Mouse (Mus musculus) heart, adult 2 months (tissue): Measurements from ENCODE around the gene Akap2. TPM values are rescaled to one million over a fixed set of nuclear protein-coding genes. Genes with fewer than 3 reads are reported as not detected.

ENCODE experiments used
- DNase-seq, 2 experiments: peaks; one replicate each; pipeline ENCODE4 v3.0.0; 2021
- H3K27ac ChIP-seq: fragments of 200-600 bp; 2 replicates; pipeline ENCODE4 v1.8.1; 2022
- H3K27me3 ChIP-seq: fragments of 200-500 bp; 2 replicates; pipeline ENCODE4 v1.6.1; 2012; ENCODE audit warnings: mild to moderate bottlenecking, low read length, inconsistent platforms, mixed read lengths; ENCODE audit not compliant: control insufficient read depth, insufficient read depth
- H3K36me3 ChIP-seq: fragments of 200-500 bp; 2 replicates; pipeline ENCODE4 v1.6.1; 2012; ENCODE audit warnings: low read length, inconsistent platforms; ENCODE audit not compliant: control insufficient read depth, insufficient read depth
- H3K4me1 ChIP-seq: fragments of 200-500 bp; 2 replicates; pipeline ENCODE4 v1.6.1; 2011; ENCODE audit warnings: low read length; ENCODE audit not compliant: control insufficient read depth, insufficient read depth
- H3K4me3 ChIP-seq: fragments of 200-600 bp; 2 replicates; pipeline ENCODE4 v1.8.1; 2022
- H3K79me2 ChIP-seq: fragments of 200-500 bp; replicated peaks from 2 replicates; pipeline ENCODE4 v1.6.1; 2012; ENCODE audit warnings: mild to moderate bottlenecking, inconsistent platforms, low read length, moderate library complexity, mixed read lengths; ENCODE audit not compliant: control insufficient read depth, insufficient read depth
- H3K9ac ChIP-seq: fragments of 200-500 bp; 2 replicates; pipeline ENCODE4 v1.6.1; 2012; ENCODE audit warnings: low read depth, mild to moderate bottlenecking, control low read depth, inconsistent platforms, low read length, mixed read lengths
- CTCF ChIP-seq: fragments of 200-600 bp; IDR thresholded peaks from 2 replicates; pipeline ENCODE4 v1.8.1; 2022; ENCODE audit warnings: antibody characterized with exemption, mild to moderate bottlenecking, moderate library complexity
- EP300 ChIP-seq: fragments of 200-500 bp; IDR thresholded peaks from 2 replicates; pipeline ENCODE4 v1.6.1; 2011; ENCODE audit warnings: low read depth, low read length, control low read depth; ENCODE audit not compliant: insufficient read depth
- POLR2A ChIP-seq: fragments of 200-500 bp; IDR thresholded peaks from 2 replicates; pipeline ENCODE4 v1.6.1; 2011; ENCODE audit warnings: mild to moderate bottlenecking, low read depth, low read length, control low read depth; ENCODE audit not compliant: insufficient read depth
- WGBS: fragments of 180-500 bp; shearing (Covaris S2); methylation state at CpG from one replicate; pipeline ENCODE4 v1.1.7; 2018; 5-methylcytosine and 5-hydroxymethylcytosine counted together
- intact Hi-C: fragments of 180-260 bp; cut with DNase I; formaldehyde crosslinking; loops from one replicate; pipeline ENCODE4 v1.15.1; 2025
- long read RNA-seq: library from polyadenylated mRNA; stranded (forward); transcript quantifications from one replicate; pipeline ENCODE4 v2.0.0, GENCODE M21; 2021
- polyA plus RNA-seq: library from polyadenylated mRNA; depleted of rRNA; stranded (reverse); fragments of >200 nt; gene quantifications from 2 replicates; pipeline ENCODE4 v1.2.3, GENCODE M21; 2012; rRNA removed
- total RNA-seq, 2 experiments: library from RNA; stranded (reverse); gene quantifications; 2 replicates each; pipeline ENCODE4 v1.2.3; 2021

The Akap2 gene
- total RNA-seq = 100 to 1,000 TPM in 1 of 2 experiments, 10 to 100 TPM in 1; 86.4 to 106 TPM
- polyA plus RNA-seq = 72.4 and 95.9 TPM in 2 replicates
- long read RNA-seq, full-length matches to known transcripts = 3 of 26 reads
- long read RNA-seq, partial matches to known transcripts = 0 of 26 reads
- long read RNA-seq, other reads (novel, unspliced or antisense) = 23 of 26 reads

DNA sequence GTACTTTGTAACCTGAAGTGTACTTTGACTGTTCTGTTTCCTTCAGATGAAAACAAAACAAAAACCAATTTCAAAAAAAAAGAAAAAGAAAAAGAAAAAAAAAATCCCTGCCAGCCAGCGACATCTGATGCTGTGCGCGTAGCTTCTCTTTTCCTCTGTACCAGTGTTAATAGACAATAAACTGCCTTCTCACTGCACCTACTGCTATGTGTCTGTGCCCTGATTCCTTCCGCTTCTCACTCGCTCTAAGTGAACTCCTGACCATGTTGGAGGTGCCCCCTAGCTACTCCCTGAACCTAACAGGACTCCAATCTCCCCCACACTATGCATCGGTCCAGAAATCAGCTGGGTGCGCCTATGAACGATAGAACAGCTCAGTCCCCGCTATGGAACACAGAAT, at the start of gene Akap2:
Gene Akap2 (plus strand): TSS at position 304 of the 400 bp plus-strand sequence.
- WGBS = 93% methylated on average over 9 of the region's 9 CpGs
- intact Hi-C loops = no loop called here
- peaks cover 2% of the 10 kb centered on the region for H3K4me1 ChIP-seq
- no peak for TF ChIP-seq POLR2A
- TF ChIP-seq EP300 = no peak
- no peak for TF ChIP-seq CTCF
- H3K27me3 ChIP-seq = no peaks in the 10 kb centered on the region
- H3K79me2 ChIP-seq = no peaks in the 10 kb centered on the region
- no peak within 1 kb of the TSS for H3K4me3 ChIP-seq
- no peak within 1 kb of the TSS for H3K9ac ChIP-seq
- DNase-seq = no peak
- H3K36me3 ChIP-seq = no peaks in the 10 kb centered on the region
- H3K27ac ChIP-seq = no peak within 1 kb of the TSS

DNA sequence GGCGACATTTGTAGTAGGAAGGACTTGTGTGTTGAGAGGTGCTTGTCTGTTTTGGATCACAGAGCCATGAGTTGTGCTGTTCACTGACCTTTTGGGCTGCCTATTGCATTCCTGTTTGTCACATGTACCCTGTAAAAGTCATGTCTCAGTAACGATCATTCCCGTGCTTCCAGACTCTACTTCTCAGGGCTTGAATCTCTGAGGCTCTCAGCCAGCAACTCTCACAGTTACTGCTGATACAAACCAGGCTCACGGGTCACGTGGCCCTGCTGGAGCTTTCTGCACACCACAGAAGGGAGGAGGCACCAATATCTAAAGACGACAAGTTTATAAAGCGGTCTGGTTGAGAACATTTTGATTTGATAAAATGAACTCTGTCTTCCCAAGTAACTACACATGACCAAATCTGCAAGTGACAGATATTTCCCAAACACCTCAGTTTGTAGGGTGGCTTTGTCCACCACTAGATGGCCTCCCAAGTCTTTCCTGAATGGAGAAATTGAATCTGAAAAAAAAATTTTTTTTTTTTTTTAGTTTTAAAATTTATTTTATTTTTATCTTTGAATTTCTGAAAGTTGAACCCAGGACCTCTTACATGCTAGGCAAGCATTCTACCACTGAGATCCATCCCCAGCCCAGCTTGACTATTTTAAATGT, 46.5 kb upstream of the Akap2 start:
- TF ChIP-seq CTCF = peak; percentile 94
- TF ChIP-seq POLR2A = no peak
- Histone ChIP-seq H3K27ac (peak overlapping the region; percentile 83), H3K79me2 (no peaks in the 10 kb centered on the region), H3K27me3 (no peaks in the 10 kb centered on the region), H3K4me3 (no peak overlapping the region), H3K4me1 (peaks cover 27% of the 10 kb centered on the region), H3K9ac (0 out of 2 replicates have a peak overlapping the region, but pooled peaks have one; percentile 32), H3K36me3 (peaks cover 12% of the 10 kb centered on the region)
- intact Hi-C loops = loop anchor here (1.0 to 5.0 kb wide), 3 partner anchors 51 to 412 kb away; no protein-coding TSS in a partner anchor
- DNase-seq = peak; percentile 66 to 82
- 21% methylated on average over 7 of the region's 7 CpGs for WGBS

DNA sequence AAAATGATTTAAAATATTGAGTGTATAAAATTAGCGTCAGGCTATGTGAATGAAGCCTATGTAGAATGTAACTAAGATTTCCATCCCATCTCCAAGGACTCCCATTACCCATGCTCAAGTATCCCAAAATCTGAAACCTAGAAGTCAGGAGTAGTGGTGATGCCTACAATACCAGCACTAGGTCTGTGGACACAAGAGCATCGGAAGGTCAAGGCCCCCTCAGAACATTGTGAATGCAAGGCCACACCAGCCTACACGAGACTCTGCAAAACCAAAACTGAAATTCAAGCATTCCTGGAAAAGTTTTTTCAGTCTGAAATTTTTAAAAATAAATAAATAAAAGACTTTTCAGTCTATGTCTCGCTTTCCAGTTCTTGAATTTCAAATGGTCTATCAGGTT, 44.9 kb upstream of the Akap2 start:
- Histone ChIP-seq H3K27ac (peak overlapping the region; percentile 83), H3K9ac (no peak overlapping the region), H3K4me3 (no peak overlapping the region), H3K79me2 (no peaks in the 10 kb centered on the region), H3K36me3 (peaks cover 12% of the 10 kb centered on the region), H3K27me3 (no peaks in the 10 kb centered on the region), H3K4me1 (peaks cover 29% of the 10 kb centered on the region)
- intact Hi-C loops = loop anchor here (2.0 to 5.0 kb wide), 4 partner anchors 50 to 206 kb away; no protein-coding TSS in a partner anchor
- no peak for DNase-seq
- TF ChIP-seq CTCF = no peak
- TF ChIP-seq POLR2A = no peak
- TF ChIP-seq EP300 = no peak
- WGBS = 59% methylated on average over 4 of the region's 4 CpGs

DNA sequence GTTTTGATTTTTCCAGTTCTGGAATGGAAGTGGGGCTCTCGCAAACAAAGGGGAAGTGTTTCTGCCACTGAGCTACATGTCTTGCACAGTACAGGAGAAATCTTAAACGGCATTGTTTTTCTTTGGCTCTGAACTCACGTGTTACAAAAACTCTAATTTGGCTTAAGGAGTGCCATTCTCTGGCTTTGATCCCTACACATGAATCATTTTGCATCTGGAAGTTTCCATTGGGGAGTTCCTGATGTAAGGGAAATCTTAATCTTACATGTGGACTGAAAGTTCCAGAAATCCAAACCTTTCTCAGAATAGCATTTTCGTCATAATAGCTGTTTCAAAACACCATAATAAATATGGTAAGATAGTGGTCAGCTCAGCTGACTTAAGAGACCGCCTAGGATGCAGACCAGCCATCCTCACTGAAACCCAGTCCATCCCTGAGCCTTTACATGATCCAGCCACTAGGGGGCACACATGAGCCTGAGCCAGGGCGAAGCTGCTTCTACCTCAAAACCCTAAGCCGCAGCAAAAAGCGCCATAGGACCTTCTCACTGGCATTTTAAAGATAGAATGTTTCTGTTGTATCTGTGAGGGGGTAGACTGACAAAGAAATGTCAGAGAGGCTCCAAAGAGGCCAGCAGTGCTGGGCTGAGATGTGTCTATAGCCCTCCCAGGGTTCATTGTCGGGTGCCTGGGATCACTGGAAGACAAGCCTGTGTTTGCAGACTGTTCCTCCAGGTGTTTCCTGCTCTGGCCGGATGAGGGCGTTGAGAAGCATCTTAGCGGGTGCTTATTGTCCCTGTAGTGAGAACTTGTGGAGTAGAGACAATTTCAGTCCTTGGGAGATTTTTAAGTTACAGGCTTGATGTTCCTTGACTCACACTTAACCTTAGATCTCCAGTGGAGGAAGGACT, 44.2 kb upstream of the Akap2 start:
- 8% methylated on average over 12 of the region's 12 CpGs for WGBS
- 0 out of 2 replicates have a peak, but pooled peaks have one; percentile 19 for TF ChIP-seq POLR2A
- TF ChIP-seq CTCF = peak; percentile 100
- peak; percentile 81; the same call in 1 of the 2 replicates for TF ChIP-seq EP300
- H3K27me3 ChIP-seq = no peaks in the 10 kb centered on the region
- intact Hi-C loops = loop anchor here (1.0 to 5.0 kb wide), 6 partner anchors 49 to 206 kb away; no protein-coding TSS in a partner anchor
- no peaks in the 10 kb centered on the region for H3K79me2 ChIP-seq
- DNase-seq = peak; percentile 88 to 89
- peak overlapping the region; percentile 83 for H3K27ac ChIP-seq
- peak overlapping the region; percentile 32 for H3K9ac ChIP-seq
- no peak overlapping the region for H3K4me3 ChIP-seq
- peaks cover 32% of the 10 kb centered on the region for H3K4me1 ChIP-seq
- H3K36me3 ChIP-seq = peaks cover 12% of the 10 kb centered on the region

DNA sequence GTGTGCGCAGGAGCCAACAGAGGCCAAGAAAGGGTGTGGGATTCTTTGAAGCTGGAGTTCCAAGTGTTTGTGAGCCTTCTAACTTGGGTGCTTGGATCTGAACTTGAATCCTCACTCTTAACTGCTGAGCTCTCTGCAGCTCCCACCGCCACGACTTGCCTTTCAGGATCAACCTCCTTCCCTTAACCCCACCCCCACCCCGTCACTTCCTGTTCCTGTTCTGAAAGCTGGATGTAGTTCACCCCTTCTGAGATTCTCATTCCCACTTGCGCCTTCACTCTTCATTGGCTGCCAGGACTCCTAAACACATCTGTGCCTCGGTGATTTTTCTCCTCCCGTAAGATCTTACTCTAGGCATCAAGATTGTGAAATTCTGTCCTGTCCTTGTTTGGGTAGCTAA, 43.1 kb upstream of the Akap2 start:
- H3K79me2 ChIP-seq = no peaks in the 10 kb centered on the region
- peak in 1 of 2 experiments; percentile 14 for DNase-seq
- WGBS = 48% methylated on average over 7 of the region's 7 CpGs
- no peak overlapping the region for H3K4me3 ChIP-seq
- H3K27ac ChIP-seq = peak overlapping the region; percentile 83
- TF ChIP-seq EP300 = 0 out of 2 replicates have a peak, but pooled peaks have one; percentile 27
- TF ChIP-seq POLR2A = peak; percentile 65
- TF ChIP-seq CTCF = no peak
- H3K9ac ChIP-seq = no peak overlapping the region
- H3K36me3 ChIP-seq = peaks cover 12% of the 10 kb centered on the region
- no peaks in the 10 kb centered on the region for H3K27me3 ChIP-seq
- intact Hi-C loops = loop anchor here (2.0 to 5.0 kb wide), 2 partner anchors 16 to 48 kb away; no protein-coding TSS in a partner anchor
- peaks cover 32% of the 10 kb centered on the region for H3K4me1 ChIP-seq
